Mouse (Mus musculus) kidney, postnatal 4 days (tissue): ENCODE measurements around the gene Vmn1r185.
"Not testable (repeated sequence)": the region's sequence is repeated elsewhere in the genome, so short reads cannot be mapped to it uniquely, and the experiment has no call there.

ENCODE experiments used
- DNase-seq, 2 experiments: peaks; one replicate each; pipeline ENCODE4 v3.0.0; 2021; ENCODE audit warnings: mixed read lengths in 2 of 2

Gene Vmn1r185

GRCm38 (mm10) chr7:26618364-26618763 is at the start of gene Vmn1r185:
TSS of gene Vmn1r185 (minus strand) at chr7:26618464.
- DNase-seq = not testable (repeated sequence)

GRCm38 (mm10) chr7:26667466-26667865 is 49.2 kb upstream of the Vmn1r185 start:
- DNase-seq = not testable (repeated sequence)

GRCm38 (mm10) chr7:26666011-26666410 is 47.7 kb upstream of the Vmn1r185 start:
- DNase-seq = no peak

GRCm38 (mm10) chr7:26589774-26590173 is 28.5 kb downstream of the Vmn1r185 start:
- DNase-seq = no peak

GRCm38 (mm10) chr7:26589077-26589476 is 29.2 kb downstream of the Vmn1r185 start:
- DNase-seq = no peak
